ENCODE assay signal across 8 mouse cellular contexts in the genomic region with DNA sequence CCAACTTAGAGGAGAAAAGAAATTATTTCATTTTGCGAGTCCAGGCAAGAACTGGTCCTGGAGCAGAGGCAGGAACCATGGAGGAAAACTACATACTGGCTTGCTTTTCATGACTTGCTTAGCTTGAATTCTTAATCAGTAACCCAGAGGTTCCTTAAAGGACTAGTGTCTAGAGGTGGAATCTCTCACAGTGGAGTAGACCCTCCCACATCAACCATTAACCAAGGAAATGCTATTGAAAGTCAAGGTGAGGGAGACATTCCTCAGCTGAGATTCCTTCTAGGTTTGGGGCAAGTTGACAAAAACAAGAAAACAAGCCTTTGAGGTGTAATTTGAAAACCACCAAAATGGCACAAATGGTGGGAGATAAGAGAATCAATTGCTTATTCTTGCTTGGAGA. TPM values are rescaled to one million over a fixed set of nuclear protein-coding genes. Genes with fewer than 3 reads are reported as not detected.
DNase-seq lines count a peak whose midpoint lies in the region; ATAC-seq and TF ChIP-seq lines count a peak whose summit lies in the region.

Gene Scp2, minus strand, starts transcription at position 119 of the 400 bp plus-strand sequence.

- TF ChIP-seq POLR2A in MEL (IDR thresholded peaks at IDR 0.05; ENCODE audit: control insufficient read depth in 1 of 2, insufficient read depth in 1 of 2, low read depth in 1 of 2, low read length in 2 of 2, poor library complexity in 1 of 2) = no peak

- TF ChIP-seq CTCF in MEL (IDR thresholded peaks at IDR 0.05 in 2 of 3, conservative IDR thresholded peaks at IDR 0.05 in 1 of 3; ENCODE audit: control insufficient read depth in 1 of 3, insufficient read depth in 1 of 3, low read depth in 2 of 3, low read length in 3 of 3, poor library complexity in 1 of 3, severe bottlenecking in 1 of 3) = no peak

- H3K9me3 ChIP-seq in MEL (replicated peaks; ENCODE audit: insufficient read depth, low read length) = no peaks in the 10 kb centered on the region
- no peaks in the 10 kb centered on the region for H3K9me3 ChIP-seq in forebrain, embryonic 13.5 days (replicated peaks)
- no peaks in the 10 kb centered on the region for H3K9me3 ChIP-seq in hindbrain, embryonic 10.5 days
- no peaks in the 10 kb centered on the region; the same call in 1 of the 2 replicates for H3K9me3 ChIP-seq in limb, embryonic 11.5 days (ENCODE audit: control insufficient read depth, low read length)
- no peaks in the 10 kb centered on the region for H3K9me3 ChIP-seq in neural tube, embryonic 15.5 days (replicated peaks)

- H3K9ac ChIP-seq in MEL (ENCODE audit: control insufficient read depth, low read depth, low read length, poor library complexity, severe bottlenecking) = no peak within 1 kb of the TSS
- no peak within 1 kb of the TSS for H3K9ac ChIP-seq in forebrain, embryonic 13.5 days
- H3K9ac ChIP-seq in limb, embryonic 11.5 days (ENCODE audit: low read length) = no peak within 1 kb of the TSS
- H3K9ac ChIP-seq in neural tube, embryonic 15.5 days (replicated peaks) = no peak within 1 kb of the TSS

- no peaks in the 10 kb centered on the region for H3K27me3 ChIP-seq in MEL (ENCODE audit: control insufficient read depth in 1 of 2, insufficient read depth in 2 of 2, low read length in 2 of 2)
- no peaks in the 10 kb centered on the region for H3K27me3 ChIP-seq in forebrain, embryonic 13.5 days
- H3K27me3 ChIP-seq in hindbrain, embryonic 10.5 days (ENCODE audit: insufficient read depth, poor library complexity, severe bottlenecking) = no peaks in the 10 kb centered on the region
- no peaks in the 10 kb centered on the region for H3K27me3 ChIP-seq in limb, embryonic 11.5 days (ENCODE audit: control insufficient read depth, insufficient read depth, low read length)
- no peaks in the 10 kb centered on the region for H3K27me3 ChIP-seq in neural tube, embryonic 15.5 days (replicated peaks)

- DNase-seq in MEL (ENCODE audit: low read depth, low spot score) = no peak
- DNase-seq in hindbrain, embryonic 10.5 days (ENCODE audit: low spot score) = no peak
- no peak for DNase-seq in limb, embryonic 11.5 days (ENCODE audit: low spot score)
- DNase-seq in natural killer cell, adult 2 months (ENCODE audit: low spot score in 2 of 2) = no peak
- no peak for DNase-seq in lung, adult 18-20 months

- no peak for ATAC-seq in CD4-positive, CD25-positive, alpha-beta regulatory T cell, adult 4 months
- no peak for ATAC-seq in forebrain, embryonic 13.5 days
- ATAC-seq in limb, embryonic 11.5 days (ENCODE audit: insufficient number of reproducible peaks, low FRiP score, low TSS enrichment, low read depth) = no peak
- no peak for ATAC-seq in neural tube, embryonic 15.5 days (ENCODE audit: low FRiP score)

- no peaks in the 10 kb centered on the region for H3K4me1 ChIP-seq in MEL (ENCODE audit: control insufficient read depth in 1 of 2, insufficient read depth in 2 of 2, low read length in 2 of 2)
- H3K4me1 ChIP-seq in forebrain, embryonic 13.5 days = no peaks in the 10 kb centered on the region
- no peaks in the 10 kb centered on the region for H3K4me1 ChIP-seq in hindbrain, embryonic 10.5 days (replicated peaks)
- H3K4me1 ChIP-seq in limb, embryonic 11.5 days (ENCODE audit: control insufficient read depth, insufficient read depth, low read length) = no peaks in the 10 kb centered on the region
- H3K4me1 ChIP-seq in neural tube, embryonic 15.5 days = no peaks in the 10 kb centered on the region

- H3K79me2 ChIP-seq in MEL (ENCODE audit: control insufficient read depth, insufficient read depth, low read length, poor library complexity) = no peaks in the 10 kb centered on the region

- no peaks in the 10 kb centered on the region for H3K36me3 ChIP-seq in MEL (ENCODE audit: control insufficient read depth in 1 of 2, insufficient read depth in 2 of 2, low read length in 2 of 2)
- no peaks in the 10 kb centered on the region for H3K36me3 ChIP-seq in forebrain, embryonic 13.5 days (ENCODE audit: poor library complexity, severe bottlenecking)
- H3K36me3 ChIP-seq in hindbrain, embryonic 10.5 days = no peaks in the 10 kb centered on the region
- H3K36me3 ChIP-seq in limb, embryonic 11.5 days (ENCODE audit: control insufficient read depth, insufficient read depth, low read length) = no peaks in the 10 kb centered on the region
- no peaks in the 10 kb centered on the region for H3K36me3 ChIP-seq in neural tube, embryonic 15.5 days

- H3K4me2 ChIP-seq in forebrain, embryonic 13.5 days = no peak within 1 kb of the TSS
- H3K4me2 ChIP-seq in limb, embryonic 11.5 days (ENCODE audit: low read depth, severe bottlenecking) = no peak within 1 kb of the TSS
- H3K4me2 ChIP-seq in neural tube, embryonic 15.5 days = no peak within 1 kb of the TSS

- WGBS in forebrain, embryonic 13.5 days = 89% methylated on average over 1 of the region's 1 CpGs
- 92% methylated on average over 1 of the region's 1 CpGs for WGBS in hindbrain, embryonic 10.5 days
- WGBS in limb, embryonic 11.5 days = 85% methylated on average over 1 of the region's 1 CpGs
- WGBS in neural tube, embryonic 15.5 days = 94% methylated on average over 1 of the region's 1 CpGs

- TF ChIP-seq RAD21 in MEL (IDR thresholded peaks at IDR 0.05; ENCODE audit: low read depth, low read length) = no peak

- no peak within 1 kb of the TSS for H3K4me3 ChIP-seq in MEL (ENCODE audit: control insufficient read depth in 1 of 2, insufficient read depth in 1 of 2, low read depth in 2 of 2, low read length in 2 of 2)
- no peak within 1 kb of the TSS for H3K4me3 ChIP-seq in forebrain, embryonic 13.5 days
- H3K4me3 ChIP-seq in hindbrain, embryonic 10.5 days = no peak within 1 kb of the TSS
- no peak within 1 kb of the TSS for H3K4me3 ChIP-seq in limb, embryonic 11.5 days (ENCODE audit: low read depth, low read length)
- no peak within 1 kb of the TSS for H3K4me3 ChIP-seq in neural tube, embryonic 15.5 days (replicated peaks)

- no peak for TF ChIP-seq EP300 in MEL (IDR thresholded peaks at IDR 0.05; ENCODE audit: low read depth in 1 of 2, low read length in 2 of 2)

- no peak within 1 kb of the TSS for H3K27ac ChIP-seq in MEL (ENCODE audit: control insufficient read depth, low read depth, low read length)
- H3K27ac ChIP-seq in forebrain, embryonic 13.5 days = no peak within 1 kb of the TSS
- no peak within 1 kb of the TSS for H3K27ac ChIP-seq in hindbrain, embryonic 10.5 days
- H3K27ac ChIP-seq in limb, embryonic 11.5 days (replicated peaks; ENCODE audit: low read depth, low read length) = no peak within 1 kb of the TSS
- H3K27ac ChIP-seq in neural tube, embryonic 15.5 days (replicated peaks) = no peak within 1 kb of the TSS

TF ChIP-seq in MEL, 35 proteins besides CTCF, POLR2A, EP300 and RAD21:
- no peak for TF ChIP-seq NELFE (IDR thresholded peaks at IDR 0.05; ENCODE audit: low read depth, low read length)
- TF ChIP-seq MAFK (IDR thresholded peaks at IDR 0.05; ENCODE audit: borderline replicate concordance, low read depth, low read length) = no peak
- no peak for TF ChIP-seq MEF2A (IDR thresholded peaks at IDR 0.05; ENCODE audit: extremely low read depth, insufficient replicate concordance, low read depth, low read length, poor library complexity, severe bottlenecking)
- no peak for TF ChIP-seq ZMIZ1 (IDR thresholded peaks at IDR 0.05; ENCODE audit: low read depth, low read length)
- no peak for TF ChIP-seq ZC3H11A (IDR thresholded peaks at IDR 0.05; ENCODE audit: low read depth, low read length)
- no peak for TF ChIP-seq HCFC1 (IDR thresholded peaks at IDR 0.05; ENCODE audit: low read depth, low read length)
- TF ChIP-seq USF1 (IDR thresholded peaks at IDR 0.05; ENCODE audit: low read depth, low read length) = no peak
- TF ChIP-seq NRF1 (IDR thresholded peaks at IDR 0.05; ENCODE audit: insufficient read depth, low read depth, low read length, poor library complexity, severe bottlenecking) = no peak
- TF ChIP-seq CHD2 (IDR thresholded peaks at IDR 0.05; ENCODE audit: low read length) = no peak
- no peak for TF ChIP-seq ELF1 (IDR thresholded peaks at IDR 0.05; ENCODE audit: low read depth, low read length)
- TF ChIP-seq TBP (IDR thresholded peaks at IDR 0.05; ENCODE audit: low read depth, low read length) = no peak
- no peak for TF ChIP-seq ZNF384 (IDR thresholded peaks at IDR 0.05; ENCODE audit: low read depth, low read length)
- TF ChIP-seq POLR2AphosphoS2 (IDR thresholded peaks at IDR 0.05; ENCODE audit: low read length) = no peak
- no peak for TF ChIP-seq BHLHE40 (IDR thresholded peaks at IDR 0.05; ENCODE audit: borderline replicate concordance, low read depth, low read length)
- TF ChIP-seq MYC (IDR thresholded peaks at IDR 0.05; ENCODE audit: low read depth, low read length) = no peak
- no peak for TF ChIP-seq POLR2AphosphoS5 (IDR thresholded peaks at IDR 0.05; ENCODE audit: borderline replicate concordance, low read depth, low read length)
- no peak for TF ChIP-seq SMC3 (IDR thresholded peaks at IDR 0.05; ENCODE audit: low read depth, low read length)
- no peak for TF ChIP-seq GABPA (IDR thresholded peaks at IDR 0.05; ENCODE audit: low read depth, low read length)
- no peak for TF ChIP-seq UBTF (IDR thresholded peaks at IDR 0.05; ENCODE audit: borderline replicate concordance, insufficient read depth, low read depth, low read length)

RNA-seq across cellular contexts. Expression of gene Scp2, which starts in this region (rescaled TPM):
- 100 to 1,000 TPM; 274 to 352 TPM for polyA plus RNA-seq in CD4-positive, CD25-positive, alpha-beta regulatory T cell, adult 4 months (2017; shearing (Covaris generic))
- total RNA-seq in MEL (2012; rRNA removed) = 83.2 and 84.4 TPM in 2 replicates
- polyA plus RNA-seq in MEL (2012; ENCODE audit: insufficient read depth in 1 of 2, insufficient read length in 2 of 2, low read depth in 1 of 2, low replicate concordance in 2 of 2, missing spikeins in 1 of 2) = 10 to 100 TPM in 1 of 2 experiments, not detected in 1; 65.8 TPM
- 223 and 237 TPM in 2 replicates for polyA plus RNA-seq in forebrain, embryonic 13.5 days (2015; fragmentation: Nextera tagmentation; extraction: Ambion mirVana)
- polyA plus RNA-seq in hindbrain, embryonic 10.5 days (2016; fragmentation: Nextera tagmentation; extraction: Ambion mirVana) = 186 and 213 TPM in 2 replicates
- 147 and 161 TPM in 2 replicates for polyA plus RNA-seq in limb, embryonic 11.5 days (2014; fragmentation: Nextera tagmentation; extraction: Ambion mirVana)
- 225 and 234 TPM in 2 replicates for polyA plus RNA-seq in neural tube, embryonic 15.5 days (2015; fragmentation: Nextera tagmentation; extraction: Ambion mirVana)
